Mouse (Mus musculus): ENCODE measurements around the gene Olfr798. TPM values are rescaled to one million over a fixed set of nuclear protein-coding genes. Genes with fewer than 3 reads are reported as not detected.

Gene Olfr798
- polyA plus RNA-seq (2014; fragmentation: Illumina TruSeq; extraction: RNeasy Lipid Tissue Mini Kit (QIAGEN cat#74804); ENCODE audit: insufficient read depth, low read depth, low replicate concordance), result not detected

DNA sequence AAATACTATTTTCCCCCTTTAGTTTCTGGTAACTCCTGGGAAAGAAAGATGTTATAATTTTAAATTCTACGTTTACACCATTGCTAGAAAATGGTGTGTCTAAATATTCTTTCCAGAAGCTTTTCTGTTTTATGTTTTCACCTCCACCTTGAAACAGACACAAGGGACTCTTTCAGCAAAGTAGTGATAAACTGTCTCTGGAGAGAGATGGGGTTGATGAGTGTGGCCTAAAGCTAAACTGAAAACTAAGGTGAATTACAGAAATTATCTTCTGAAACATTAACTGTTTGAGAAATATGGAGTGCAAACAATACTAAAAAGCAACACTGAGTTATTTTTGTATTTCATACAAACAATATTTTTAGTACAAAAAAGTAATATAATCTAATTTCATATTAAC lies at the start of gene Olfr798:
Gene Olfr798, minus strand, starts transcription at position 101 of the 400 bp plus-strand sequence.

DNA sequence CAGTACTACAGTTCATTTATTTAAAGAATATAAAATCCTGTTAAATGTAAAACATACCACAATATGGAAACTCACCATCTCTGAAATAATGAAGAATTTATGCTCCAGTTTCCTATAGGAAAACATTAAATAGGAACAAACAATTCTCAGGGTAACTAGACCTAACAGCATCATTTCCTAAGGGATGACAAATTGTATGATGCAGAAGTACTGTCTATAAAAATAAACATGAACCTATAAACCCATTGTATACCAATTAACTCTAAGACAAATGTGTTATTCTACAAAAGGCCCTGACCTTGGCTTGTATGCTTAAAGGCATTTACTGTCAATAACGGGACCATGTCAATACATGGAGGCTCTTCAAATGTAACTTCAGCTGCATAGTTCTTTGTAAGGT lies 46.0 kb upstream of the Olfr798 start, which contains the start of gene Olfr801:
Gene Olfr801, minus strand, starts transcription at position 101 of the 400 bp plus-strand sequence.

DNA sequence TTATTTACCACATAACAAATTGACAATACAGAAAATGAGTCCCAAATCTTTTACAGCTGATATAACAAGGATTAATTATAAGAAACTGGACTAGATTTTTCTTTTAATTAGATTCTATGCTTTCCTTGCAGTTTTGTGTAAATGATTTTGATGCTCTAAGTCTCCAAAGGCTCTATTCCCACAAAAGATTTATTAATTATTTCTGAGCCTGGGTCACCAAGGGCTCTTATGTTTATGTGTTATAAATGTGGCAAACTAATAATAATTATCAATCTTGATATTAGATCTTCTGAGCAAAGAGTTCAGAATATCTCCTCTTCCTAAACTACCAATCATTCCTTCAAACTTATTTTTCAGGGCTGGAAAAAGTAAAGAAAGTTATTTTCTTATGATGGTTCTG lies 29.7 kb upstream of the Olfr798 start, which contains the start of gene Olfr800:
Gene Olfr800, plus strand, starts transcription at position 301 of the 400 bp plus-strand sequence.

DNA sequence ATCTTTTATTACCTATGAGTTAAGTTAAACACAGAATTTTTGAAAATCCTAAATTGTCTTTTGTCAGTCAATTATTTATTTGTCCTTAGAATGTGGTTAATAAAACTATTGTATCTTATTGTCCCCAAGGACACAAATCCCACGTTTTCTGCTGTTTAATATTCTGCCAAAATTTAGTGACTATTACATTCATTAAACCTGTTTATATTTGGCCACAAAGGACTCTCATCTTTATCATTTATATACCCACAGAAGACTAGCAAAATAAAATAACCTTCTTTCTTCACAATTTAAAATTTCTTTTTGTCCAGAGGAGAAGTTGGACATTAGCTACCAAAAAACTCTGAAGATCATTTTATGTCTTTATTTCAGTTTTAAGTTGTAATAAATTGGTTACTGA lies 9.4 kb upstream of the Olfr798 start, which contains the start of gene Olfr799:
Gene Olfr799, plus strand, starts transcription at position 301 of the 400 bp plus-strand sequence.

DNA sequence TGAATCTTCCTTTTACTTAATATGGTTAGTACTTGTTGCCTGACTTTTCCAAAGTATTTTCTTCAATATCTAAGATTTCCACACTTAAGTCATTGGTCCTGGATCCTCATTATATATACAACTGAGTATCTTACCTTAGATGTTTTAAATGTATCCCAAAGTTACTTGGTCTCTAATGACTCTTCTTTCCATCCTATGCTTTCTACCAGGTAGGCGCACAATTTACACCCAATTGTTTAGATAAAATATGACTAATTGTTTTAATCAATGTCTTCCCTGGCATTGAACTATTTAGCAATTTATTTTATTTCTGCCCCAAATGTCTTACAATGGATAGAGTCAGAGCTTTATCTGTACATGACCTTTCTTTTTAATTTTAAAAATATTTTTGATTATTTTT lies 15.3 kb downstream of the Olfr798 start, which contains the start of gene Olfr796:
Gene Olfr796, minus strand, starts transcription at position 101 of the 400 bp plus-strand sequence.

Other genes starting within 250 kb of the Olfr798 start
- not detected for gene Olfr784, start 243.9 kb downstream of the Olfr798 start, polyA plus RNA-seq (2014; fragmentation: Illumina TruSeq; extraction: RNeasy Lipid Tissue Mini Kit (QIAGEN cat#74804); ENCODE audit: insufficient read depth, low read depth, low replicate concordance)
- gene Olfr785, start 222.5 kb downstream of the Olfr798 start, polyA plus RNA-seq (2014; fragmentation: Illumina TruSeq; extraction: RNeasy Lipid Tissue Mini Kit (QIAGEN cat#74804); ENCODE audit: insufficient read depth, low read depth, low replicate concordance), result not detected
- gene Olfr786, start 200.6 kb downstream of the Olfr798 start, polyA plus RNA-seq (2014; fragmentation: Illumina TruSeq; extraction: RNeasy Lipid Tissue Mini Kit (QIAGEN cat#74804); ENCODE audit: insufficient read depth, low read depth, low replicate concordance), result not detected
- not detected for gene Olfr787, start 166.1 kb downstream of the Olfr798 start, polyA plus RNA-seq (2014; fragmentation: Illumina TruSeq; extraction: RNeasy Lipid Tissue Mini Kit (QIAGEN cat#74804); ENCODE audit: insufficient read depth, low read depth, low replicate concordance)
- gene Olfr788, start 156.9 kb downstream of the Olfr798 start, polyA plus RNA-seq (2014; fragmentation: Illumina TruSeq; extraction: RNeasy Lipid Tissue Mini Kit (QIAGEN cat#74804); ENCODE audit: insufficient read depth, low read depth, low replicate concordance), result not detected
- gene Olfr789, start 143.2 kb downstream of the Olfr798 start, polyA plus RNA-seq (2014; fragmentation: Illumina TruSeq; extraction: RNeasy Lipid Tissue Mini Kit (QIAGEN cat#74804); ENCODE audit: insufficient read depth, low read depth, low replicate concordance), result not detected
- not detected for gene Olfr790, start 129.4 kb downstream of the Olfr798 start, polyA plus RNA-seq (2014; fragmentation: Illumina TruSeq; extraction: RNeasy Lipid Tissue Mini Kit (QIAGEN cat#74804); ENCODE audit: insufficient read depth, low read depth, low replicate concordance)
- gene Olfr791, start 106.1 kb downstream of the Olfr798 start, polyA plus RNA-seq (2014; fragmentation: Illumina TruSeq; extraction: RNeasy Lipid Tissue Mini Kit (QIAGEN cat#74804); ENCODE audit: insufficient read depth, low read depth, low replicate concordance), result not detected
- gene Olfr792, start 88.8 kb downstream of the Olfr798 start, polyA plus RNA-seq (2014; fragmentation: Illumina TruSeq; extraction: RNeasy Lipid Tissue Mini Kit (QIAGEN cat#74804); ENCODE audit: insufficient read depth, low read depth, low replicate concordance), result not detected
- not detected for gene Olfr794, start 60.3 kb downstream of the Olfr798 start, polyA plus RNA-seq (2014; fragmentation: Illumina TruSeq; extraction: RNeasy Lipid Tissue Mini Kit (QIAGEN cat#74804); ENCODE audit: insufficient read depth, low read depth, low replicate concordance)
- gene Olfr796, start 15.4 kb downstream of the Olfr798 start, polyA plus RNA-seq (2014; fragmentation: Illumina TruSeq; extraction: RNeasy Lipid Tissue Mini Kit (QIAGEN cat#74804); ENCODE audit: insufficient read depth, low read depth, low replicate concordance), result not detected
- gene Olfr799, start 9.6 kb upstream of the Olfr798 start, polyA plus RNA-seq (2014; fragmentation: Illumina TruSeq; extraction: RNeasy Lipid Tissue Mini Kit (QIAGEN cat#74804); ENCODE audit: insufficient read depth, low read depth, low replicate concordance), result not detected
- not detected for gene Olfr800, start 29.8 kb upstream of the Olfr798 start, polyA plus RNA-seq (2014; fragmentation: Illumina TruSeq; extraction: RNeasy Lipid Tissue Mini Kit (QIAGEN cat#74804); ENCODE audit: insufficient read depth, low read depth, low replicate concordance)
- gene Olfr801, start 45.9 kb upstream of the Olfr798 start, polyA plus RNA-seq (2014; fragmentation: Illumina TruSeq; extraction: RNeasy Lipid Tissue Mini Kit (QIAGEN cat#74804); ENCODE audit: insufficient read depth, low read depth, low replicate concordance), result not detected
- gene Olfr802, start 60.2 kb upstream of the Olfr798 start, polyA plus RNA-seq (2014; fragmentation: Illumina TruSeq; extraction: RNeasy Lipid Tissue Mini Kit (QIAGEN cat#74804); ENCODE audit: insufficient read depth, low read depth, low replicate concordance), result not detected
- gene Olfr803, start 66.4 kb upstream of the Olfr798 start, polyA plus RNA-seq (2014; fragmentation: Illumina TruSeq; extraction: RNeasy Lipid Tissue Mini Kit (QIAGEN cat#74804); ENCODE audit: insufficient read depth, low read depth, low replicate concordance), result not detected
- not detected for gene Olfr804, start 75.3 kb upstream of the Olfr798 start, polyA plus RNA-seq (2014; fragmentation: Illumina TruSeq; extraction: RNeasy Lipid Tissue Mini Kit (QIAGEN cat#74804); ENCODE audit: insufficient read depth, low read depth, low replicate concordance)
- not detected for gene Olfr805, start 101.4 kb upstream of the Olfr798 start, polyA plus RNA-seq (2014; fragmentation: Illumina TruSeq; extraction: RNeasy Lipid Tissue Mini Kit (QIAGEN cat#74804); ENCODE audit: insufficient read depth, low read depth, low replicate concordance)
- gene Olfr806, start 114.0 kb upstream of the Olfr798 start, polyA plus RNA-seq (2014; fragmentation: Illumina TruSeq; extraction: RNeasy Lipid Tissue Mini Kit (QIAGEN cat#74804); ENCODE audit: insufficient read depth, low read depth, low replicate concordance), result not detected
- gene Olfr807, start 129.9 kb upstream of the Olfr798 start, polyA plus RNA-seq (2014; fragmentation: Illumina TruSeq; extraction: RNeasy Lipid Tissue Mini Kit (QIAGEN cat#74804); ENCODE audit: insufficient read depth, low read depth, low replicate concordance), result not detected
- gene Olfr808, start 137.5 kb upstream of the Olfr798 start, polyA plus RNA-seq (2014; fragmentation: Illumina TruSeq; extraction: RNeasy Lipid Tissue Mini Kit (QIAGEN cat#74804); ENCODE audit: insufficient read depth, low read depth, low replicate concordance), result not detected
- not detected for gene Olfr809, start 146.7 kb upstream of the Olfr798 start, polyA plus RNA-seq (2014; fragmentation: Illumina TruSeq; extraction: RNeasy Lipid Tissue Mini Kit (QIAGEN cat#74804); ENCODE audit: insufficient read depth, low read depth, low replicate concordance)
- gene Olfr810, start 167.0 kb upstream of the Olfr798 start, polyA plus RNA-seq (2014; fragmentation: Illumina TruSeq; extraction: RNeasy Lipid Tissue Mini Kit (QIAGEN cat#74804); ENCODE audit: insufficient read depth, low read depth, low replicate concordance), result not detected
- gene Olfr811, start 176.5 kb upstream of the Olfr798 start, polyA plus RNA-seq (2014; fragmentation: Illumina TruSeq; extraction: RNeasy Lipid Tissue Mini Kit (QIAGEN cat#74804); ENCODE audit: insufficient read depth, low read depth, low replicate concordance), result not detected
- not detected for gene Olfr812, start 218.2 kb upstream of the Olfr798 start, polyA plus RNA-seq (2014; fragmentation: Illumina TruSeq; extraction: RNeasy Lipid Tissue Mini Kit (QIAGEN cat#74804); ENCODE audit: insufficient read depth, low read depth, low replicate concordance)
- gene Olfr813, start 227.4 kb upstream of the Olfr798 start, polyA plus RNA-seq (2014; fragmentation: Illumina TruSeq; extraction: RNeasy Lipid Tissue Mini Kit (QIAGEN cat#74804); ENCODE audit: insufficient read depth, low read depth, low replicate concordance), result not detected